Mouse (Mus musculus): ENCODE data around the gene Ccdc171.

DNA sequence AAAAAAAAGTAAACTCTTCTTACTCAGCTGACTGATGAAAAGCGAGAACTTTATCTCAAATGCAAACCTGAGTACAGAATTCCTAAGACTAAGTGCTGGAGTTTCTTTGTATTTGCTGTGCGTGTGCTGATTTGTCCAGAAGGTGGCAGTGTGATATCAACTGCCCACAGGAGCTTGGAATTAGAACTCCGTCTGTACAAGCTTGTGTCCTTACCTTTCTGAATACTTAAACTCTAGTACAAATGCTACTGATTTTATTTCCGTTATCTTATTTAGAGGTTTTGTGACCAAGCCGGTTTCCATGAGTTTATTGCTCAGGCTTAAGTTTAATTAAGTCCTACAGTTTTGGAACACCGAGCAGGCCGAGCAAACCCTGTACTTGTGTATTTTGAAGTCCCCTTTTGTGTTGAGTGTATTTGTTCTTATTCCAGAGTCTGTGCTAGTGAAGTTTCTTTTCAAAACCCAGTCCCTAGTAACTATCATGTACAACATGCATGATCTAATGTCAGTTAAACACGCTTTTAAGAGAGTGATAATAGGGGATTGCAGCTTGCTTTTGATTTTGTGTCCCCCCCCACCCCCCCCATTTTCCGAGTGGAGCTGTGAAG, 269.1 kb downstream of the Ccdc171 start:
- peak; percentile 55 for TF ChIP-seq CTCF (IDR thresholded peaks at IDR 0.05; ENCODE audit: low read depth, low read length)
- TF ChIP-seq POLR2A (IDR thresholded peaks at IDR 0.05; ENCODE audit: extremely low read depth, insufficient read depth, low read length): no peak

All from liver, adult 2 months (tissue).